Mouse (Mus musculus): ENCODE measurements around the gene Syk. TPM values are rescaled to one million over a fixed set of nuclear protein-coding genes. Genes with fewer than 3 reads are reported as not detected.

Syk gene
- polyA plus RNA-seq, 1 experiment from 2014 or later: 3.7 TPM

- no peaks in the 10 kb centered on the region for H3K9me3 ChIP-seq
- no peak overlapping the region for H3K9ac ChIP-seq
- no peak overlapping the region for H3K4me3 ChIP-seq (replicated peaks)
- no peaks in the 10 kb centered on the region for H3K4me1 ChIP-seq
- no peaks in the 10 kb centered on the region for H3K36me3 ChIP-seq
- no peak for ATAC-seq (ENCODE audit: insufficient read depth, low FRiP score, low read depth)
- WGBS: 55% methylated on average over 3 of the region's 3 CpGs
- no peak overlapping the region for H3K4me2 ChIP-seq
- H3K27ac ChIP-seq: no peak overlapping the region
- no peaks in the 10 kb centered on the region for H3K27me3 ChIP-seq (replicated peaks)
These were observed 23.8 kb downstream of the Syk start for GRCm38 (mm10) chr13:52606656-52607275.

GRCm38 (mm10) chr13:52607964-52608363 lies 25.0 kb downstream of the Syk start:
- Histone ChIP-seq H3K9ac (no peak overlapping the region), H3K4me1 (no peaks in the 10 kb centered on the region), H3K4me3 (replicated peaks) (no peak overlapping the region), H3K9me3 (no peaks in the 10 kb centered on the region), H3K36me3 (no peaks in the 10 kb centered on the region), H3K27me3 (replicated peaks) (no peaks in the 10 kb centered on the region), H3K27ac (no peak overlapping the region), H3K4me2 (no peak overlapping the region)
- WGBS: 84% methylated on average over 1 of the region's 1 CpGs
- no peak for ATAC-seq (ENCODE audit: insufficient read depth, low FRiP score, low read depth)

DNA sequence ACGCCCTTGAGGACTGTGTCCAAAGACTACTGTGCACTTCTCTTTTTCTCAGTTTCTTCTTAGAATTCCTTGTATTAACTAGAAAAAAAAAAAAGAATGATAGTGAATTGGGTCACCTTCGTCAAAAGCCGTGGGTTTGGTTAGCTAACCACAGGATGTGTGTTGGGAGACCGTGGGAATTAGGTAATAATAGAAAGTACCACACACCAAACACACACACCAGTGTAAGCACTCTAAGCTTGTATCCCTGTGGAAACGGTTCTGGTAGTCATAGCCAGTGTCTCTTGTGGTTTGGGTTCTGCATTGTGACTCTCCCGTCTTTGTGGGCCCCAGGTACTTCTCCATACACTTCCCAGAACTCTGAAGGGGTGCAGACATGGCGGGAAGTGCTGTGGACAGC lies 27.5 kb downstream of the Syk start:
- Histone ChIP-seq H3K9me3 (no peaks in the 10 kb centered on the region), H3K27ac (no peak overlapping the region), H3K4me1 (no peaks in the 10 kb centered on the region), H3K9ac (no peak overlapping the region), H3K27me3 (replicated peaks) (no peaks in the 10 kb centered on the region), H3K4me3 (replicated peaks) (no peak overlapping the region), H3K36me3 (no peaks in the 10 kb centered on the region), H3K4me2 (no peak overlapping the region)
- WGBS: 82% methylated on average over 7 of the region's 7 CpGs
- no peak for ATAC-seq (ENCODE audit: insufficient read depth, low FRiP score, low read depth)

DNA sequence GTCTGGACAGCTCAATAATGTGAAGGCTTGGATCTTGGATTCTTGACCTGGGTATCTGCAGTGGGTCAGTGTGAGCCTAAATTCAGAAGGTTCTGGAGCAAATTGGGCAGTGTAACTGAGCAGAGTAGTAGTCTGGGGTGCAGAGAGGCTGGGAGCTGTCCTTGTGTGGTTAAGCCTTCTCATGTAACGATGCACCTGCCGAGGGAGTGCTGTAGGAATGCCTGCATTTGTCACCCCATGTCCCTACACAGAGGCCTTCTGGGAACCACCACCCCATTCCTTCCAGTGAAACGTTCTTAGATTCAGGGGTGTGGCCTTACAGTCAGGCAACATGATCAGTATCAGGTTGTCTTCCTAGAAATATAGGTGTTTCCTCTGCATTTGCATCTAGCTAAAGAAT lies 30.3 kb downstream of the Syk start:
- no peak overlapping the region for H3K4me2 ChIP-seq
- no peak overlapping the region for H3K27ac ChIP-seq
- no peak overlapping the region for H3K9ac ChIP-seq
- no peaks in the 10 kb centered on the region for H3K9me3 ChIP-seq
- H3K4me1 ChIP-seq: no peaks in the 10 kb centered on the region
- no peak for ATAC-seq (ENCODE audit: insufficient read depth, low FRiP score, low read depth)
- no peaks in the 10 kb centered on the region for H3K27me3 ChIP-seq (replicated peaks)
- H3K36me3 ChIP-seq: no peaks in the 10 kb centered on the region
- 58% methylated on average over 3 of the region's 3 CpGs for WGBS
- no peak overlapping the region for H3K4me3 ChIP-seq (replicated peaks)

GRCm38 (mm10) chr13:52615085-52615484 lies 32.1 kb downstream of the Syk start:
- no peaks in the 10 kb centered on the region for H3K27me3 ChIP-seq (replicated peaks)
- H3K4me3 ChIP-seq (replicated peaks): no peak overlapping the region
- ATAC-seq (ENCODE audit: insufficient read depth, low FRiP score, low read depth): no peak
- no peaks in the 10 kb centered on the region for H3K36me3 ChIP-seq
- 70% methylated on average over 4 of the region's 4 CpGs for WGBS
- no peak overlapping the region for H3K4me2 ChIP-seq
- H3K27ac ChIP-seq: no peak overlapping the region
- H3K9me3 ChIP-seq: no peaks in the 10 kb centered on the region
- H3K9ac ChIP-seq: no peak overlapping the region
- H3K4me1 ChIP-seq: no peaks in the 10 kb centered on the region

GRCm38 (mm10) chr13:52617096-52617714 lies 34.2 kb downstream of the Syk start:
- no peak overlapping the region for H3K4me2 ChIP-seq
- H3K36me3 ChIP-seq: no peaks in the 10 kb centered on the region
- no peaks in the 10 kb centered on the region for H3K4me1 ChIP-seq
- no peaks in the 10 kb centered on the region for H3K9me3 ChIP-seq
- no peaks in the 10 kb centered on the region for H3K27me3 ChIP-seq (replicated peaks)
- no peak for ATAC-seq (ENCODE audit: insufficient read depth, low FRiP score, low read depth)
- H3K9ac ChIP-seq: no peak overlapping the region
- H3K4me3 ChIP-seq (replicated peaks): no peak overlapping the region
- 69% methylated on average over 11 of the region's 11 CpGs for WGBS
- no peak overlapping the region for H3K27ac ChIP-seq

- no peaks in the 10 kb centered on the region for H3K4me1 ChIP-seq
- no peak overlapping the region for H3K4me3 ChIP-seq (replicated peaks)
- 46% methylated on average over 4 of the region's 4 CpGs for WGBS
- H3K27ac ChIP-seq: no peak overlapping the region
- H3K9ac ChIP-seq: no peak overlapping the region
- no peak for ATAC-seq (ENCODE audit: insufficient read depth, low FRiP score, low read depth)
- H3K27me3 ChIP-seq (replicated peaks): no peaks in the 10 kb centered on the region
- H3K9me3 ChIP-seq: no peaks in the 10 kb centered on the region
- no peak overlapping the region for H3K4me2 ChIP-seq
- no peaks in the 10 kb centered on the region for H3K36me3 ChIP-seq
These were observed 35.6 kb downstream of the Syk start for GRCm38 (mm10) chr13:52618592-52618991.

GRCm38 (mm10) chr13:52619482-52619881 lies 36.5 kb downstream of the Syk start:
- WGBS: 81% methylated on average over 5 of the region's 5 CpGs
- no peaks in the 10 kb centered on the region for H3K27me3 ChIP-seq (replicated peaks)
- no peak overlapping the region for H3K9ac ChIP-seq
- no peak overlapping the region for H3K27ac ChIP-seq
- H3K4me3 ChIP-seq (replicated peaks): no peak overlapping the region
- H3K4me2 ChIP-seq: no peak overlapping the region
- no peaks in the 10 kb centered on the region for H3K9me3 ChIP-seq
- ATAC-seq (ENCODE audit: insufficient read depth, low FRiP score, low read depth): no peak
- no peaks in the 10 kb centered on the region for H3K36me3 ChIP-seq
- no peaks in the 10 kb centered on the region for H3K4me1 ChIP-seq

- no peak for ATAC-seq (ENCODE audit: insufficient read depth, low FRiP score, low read depth)
- H3K4me1 ChIP-seq: no peaks in the 10 kb centered on the region
These were observed 41.1 kb downstream of the Syk start for GRCm38 (mm10) chr13:52624038-52624437.

DNA sequence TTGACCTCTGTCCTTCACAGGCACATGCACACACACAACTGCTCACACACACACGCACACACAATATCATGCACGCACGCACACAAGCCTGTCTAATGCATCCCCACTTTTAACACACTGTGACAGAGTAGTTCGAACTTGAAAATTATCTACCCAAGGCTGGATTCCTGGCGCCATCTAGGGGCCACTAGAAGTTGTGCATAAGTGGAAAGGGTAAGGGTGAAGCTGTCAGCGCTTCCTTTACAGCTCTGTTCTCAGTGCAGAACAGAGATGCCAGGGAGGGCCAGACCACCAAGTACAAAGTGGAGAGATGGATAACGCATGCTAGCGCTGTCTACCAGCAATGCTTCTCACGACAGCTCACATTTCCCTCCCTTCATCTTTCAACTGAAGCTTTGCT lies 45.6 kb downstream of the Syk start:
- no peak overlapping the region for H3K4me3 ChIP-seq (replicated peaks)
- no peaks in the 10 kb centered on the region for H3K27me3 ChIP-seq (replicated peaks)
- H3K4me2 ChIP-seq: no peak overlapping the region
- WGBS: 35% methylated on average over 9 of the region's 9 CpGs
- ATAC-seq (ENCODE audit: insufficient read depth, low FRiP score, low read depth): no peak
- no peak overlapping the region for H3K27ac ChIP-seq
- H3K36me3 ChIP-seq: no peaks in the 10 kb centered on the region
- H3K4me1 ChIP-seq: no peaks in the 10 kb centered on the region
- no peaks in the 10 kb centered on the region for H3K9me3 ChIP-seq
- no peak overlapping the region for H3K9ac ChIP-seq

More at GRCm38 (mm10) chr13:52624038-52624437, 41.1 kb downstream of the Syk start:
- no peak overlapping the region for H3K4me3 ChIP-seq (replicated peaks)
- no peaks in the 10 kb centered on the region for H3K27me3 ChIP-seq (replicated peaks)
- WGBS: 58% methylated on average over 4 of the region's 4 CpGs
- no peaks in the 10 kb centered on the region for H3K9me3 ChIP-seq
- no peak overlapping the region for H3K9ac ChIP-seq
- H3K4me2 ChIP-seq: no peak overlapping the region
- H3K36me3 ChIP-seq: no peaks in the 10 kb centered on the region
- no peak overlapping the region for H3K27ac ChIP-seq

- WGBS: 46% methylated on average over 4 of the region's 4 CpGs
These were observed 48.7 kb downstream of the Syk start for GRCm38 (mm10) chr13:52631624-52632023.

DNA sequence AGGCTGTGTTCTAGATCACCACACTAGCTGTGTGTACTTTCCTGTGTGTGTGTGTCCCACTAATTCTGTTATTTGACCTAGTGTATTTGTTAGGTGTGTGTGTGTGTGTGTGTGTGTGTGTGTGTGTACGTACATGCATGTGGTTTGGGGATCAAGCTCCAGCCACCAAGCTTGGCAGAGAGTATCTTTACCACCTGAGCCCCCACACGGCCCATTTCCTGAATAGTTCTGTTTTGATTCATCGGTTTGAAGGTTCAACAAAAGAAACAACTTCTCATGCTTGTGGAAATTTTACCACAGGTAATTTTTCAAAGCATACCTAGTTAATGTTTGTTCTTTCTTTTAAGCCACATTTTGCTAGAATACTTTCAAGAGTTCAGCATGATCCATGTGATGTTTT lies 52.5 kb downstream of the Syk start:
- Histone ChIP-seq H3K4me3 (replicated peaks) (no peak overlapping the region), H3K4me1 (no peaks in the 10 kb centered on the region), H3K4me2 (no peak overlapping the region), H3K36me3 (no peaks in the 10 kb centered on the region), H3K9ac (no peak overlapping the region), H3K27me3 (replicated peaks) (no peaks in the 10 kb centered on the region), H3K9me3 (no peaks in the 10 kb centered on the region), H3K27ac (no peak overlapping the region)
- WGBS: 70% methylated on average over 3 of the region's 3 CpGs
- no peak for ATAC-seq (ENCODE audit: insufficient read depth, low FRiP score, low read depth)

More at GRCm38 (mm10) chr13:52631624-52632023, 48.7 kb downstream of the Syk start:
- no peak overlapping the region for H3K9ac ChIP-seq
- H3K4me1 ChIP-seq: no peaks in the 10 kb centered on the region
- no peaks in the 10 kb centered on the region for H3K9me3 ChIP-seq
- no peaks in the 10 kb centered on the region for H3K27me3 ChIP-seq (replicated peaks)
- H3K4me2 ChIP-seq: no peak overlapping the region
- no peak overlapping the region for H3K27ac ChIP-seq
- H3K4me3 ChIP-seq (replicated peaks): no peak overlapping the region
- H3K36me3 ChIP-seq: no peaks in the 10 kb centered on the region
- ATAC-seq (ENCODE audit: insufficient read depth, low FRiP score, low read depth): no peak
